Mouse (Mus musculus) adrenal gland, postnatal 14 days (tissue): ENCODE results near the gene Wdr83os. TPM values are rescaled to one million over a fixed set of nuclear protein-coding genes. Genes with fewer than 3 reads are reported as not detected.
"Not testable (repeated sequence)": the region's sequence is repeated elsewhere in the genome, so short reads cannot be mapped to it uniquely, and the experiment has no call there.

Experiments used
- DNase-seq: peaks from one replicate; pipeline ENCODE4 v3.0.0; 2021; ENCODE audit warnings: mixed read lengths
- total RNA-seq: library from RNA; stranded (reverse); gene quantifications from 2 replicates; pipeline ENCODE4 v1.2.3, GENCODE M21; 2021

Wdr83os gene
- total RNA-seq, 1 experiment from 2014 or later = 70.3 TPM

DNA sequence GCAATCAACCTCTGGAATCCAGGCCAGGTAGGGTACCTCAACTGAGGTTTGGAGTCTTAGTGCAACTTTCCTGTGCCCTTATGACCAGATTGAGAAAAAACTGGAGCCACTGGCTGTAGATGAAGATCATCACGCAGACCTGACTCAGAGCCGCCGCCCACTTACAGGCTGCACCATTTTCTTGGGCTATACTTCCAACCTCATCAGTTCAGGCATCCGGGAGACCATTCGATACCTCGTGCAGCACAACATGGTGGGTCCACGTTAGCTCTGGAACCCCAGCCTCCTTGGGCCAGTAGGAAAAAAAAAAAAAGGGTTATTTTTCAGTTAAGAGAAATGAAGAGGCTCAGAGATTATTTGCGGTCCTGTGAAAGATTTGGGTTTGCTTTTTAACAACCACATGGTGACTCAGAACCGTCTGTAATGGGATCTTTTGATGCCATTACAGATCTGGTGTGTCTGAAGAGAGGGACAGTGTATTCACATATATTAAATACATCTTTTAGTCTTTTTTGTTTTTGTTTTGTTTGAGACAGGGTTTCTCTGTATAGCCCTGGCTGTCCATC is 8.1 kb upstream of the Wdr83os start:
- no peak for DNase-seq

GRCm38 (mm10) chr8:85073041-85073612 is 7.4 kb upstream of the Wdr83os start:
- DNase-seq = no peak

DNA sequence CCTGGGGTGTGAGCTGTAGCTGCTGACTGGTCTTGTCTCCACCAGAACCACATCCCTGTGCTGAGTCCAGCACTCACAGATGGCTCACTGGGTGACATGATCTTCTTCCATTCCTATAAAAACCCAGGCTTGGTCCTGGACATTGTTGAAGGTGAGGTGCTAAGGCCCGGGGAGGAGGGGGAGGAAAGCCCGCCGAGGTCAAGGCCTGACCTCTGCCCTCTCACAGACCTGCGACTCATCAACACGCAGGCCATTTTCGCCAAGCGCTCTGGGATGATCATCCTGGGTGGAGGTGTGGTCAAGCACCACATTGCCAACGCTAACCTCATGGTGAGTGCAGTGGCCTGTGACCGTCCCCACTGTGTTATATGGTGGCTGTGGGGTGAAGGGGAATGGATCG is 6.4 kb upstream of the Wdr83os start:
- no peak for DNase-seq

GRCm38 (mm10) chr8:85074617-85075016 is 5.9 kb upstream of the Wdr83os start:
- DNase-seq = no peak

GRCm38 (mm10) chr8:85076001-85076400 is 4.5 kb upstream of the Wdr83os start:
- DNase-seq = peak; percentile 67

DNA sequence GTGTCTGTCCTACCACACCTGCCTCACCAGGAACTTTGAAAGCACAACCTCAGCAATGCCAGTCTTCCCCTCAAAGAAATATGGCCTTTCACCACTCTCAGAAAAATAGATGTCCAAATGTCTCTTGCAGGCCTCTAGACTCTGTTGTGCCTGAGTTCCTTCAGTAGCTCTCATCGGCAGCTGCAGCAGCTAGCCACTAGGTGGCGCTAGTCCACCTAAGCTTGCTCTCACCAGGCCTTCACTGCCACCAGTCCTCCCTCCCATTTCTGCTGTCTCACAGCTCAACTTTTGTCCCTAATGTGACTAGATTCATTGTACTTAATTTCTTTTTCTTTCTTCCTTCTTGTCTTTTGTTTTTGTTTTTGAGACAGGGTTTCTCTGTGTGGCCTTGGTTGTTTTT is 3.5 kb upstream of the Wdr83os start:
- peak; percentile 87 for DNase-seq

DNA sequence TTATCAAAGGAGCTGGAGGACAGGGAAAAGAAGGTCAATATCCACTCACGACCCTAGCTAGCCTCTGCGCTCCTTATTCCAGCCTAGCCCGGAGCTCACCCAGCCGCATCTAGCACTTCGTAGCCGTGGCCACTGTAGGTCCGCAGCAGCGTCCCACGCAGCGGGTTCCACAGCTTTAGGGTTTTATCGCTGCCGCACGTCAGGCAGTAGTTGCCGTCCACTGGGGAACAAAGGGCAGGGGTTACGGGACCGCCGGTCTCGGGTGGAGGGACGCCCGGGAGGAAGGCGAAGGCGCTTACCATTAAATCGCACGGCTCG is 367 bp upstream of the Wdr83os start:
- peak; percentile 57 for DNase-seq

GRCm38 (mm10) chr8:85081216-85081555 is 646 bp downstream of the Wdr83os start, which contains the start of gene Wdr83:
TSS of gene Wdr83 (minus strand) at chr8:85081306.
- DNase-seq = peak; percentile 65

DNA sequence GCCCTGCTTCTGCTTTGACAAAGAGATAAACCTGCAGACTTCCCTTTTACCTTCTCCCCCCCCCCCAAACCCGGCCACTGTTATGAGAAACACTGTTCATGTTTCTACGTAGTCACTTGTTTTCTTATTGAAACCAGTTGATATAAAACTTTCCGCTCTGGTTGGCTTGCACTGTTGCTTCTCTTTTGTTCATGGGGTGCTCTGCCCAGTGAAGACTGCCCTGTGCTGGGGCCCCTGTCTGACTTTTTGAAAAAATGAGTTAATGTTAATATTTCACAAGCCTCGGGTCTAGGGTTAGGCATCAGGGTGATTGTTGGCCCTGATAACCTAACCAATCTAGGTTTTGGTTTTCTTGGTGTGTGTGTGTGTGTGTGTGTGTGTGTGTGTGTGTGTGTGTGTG is 1.6 kb downstream of the Wdr83os start:
- not testable (repeated sequence) for DNase-seq

DNA sequence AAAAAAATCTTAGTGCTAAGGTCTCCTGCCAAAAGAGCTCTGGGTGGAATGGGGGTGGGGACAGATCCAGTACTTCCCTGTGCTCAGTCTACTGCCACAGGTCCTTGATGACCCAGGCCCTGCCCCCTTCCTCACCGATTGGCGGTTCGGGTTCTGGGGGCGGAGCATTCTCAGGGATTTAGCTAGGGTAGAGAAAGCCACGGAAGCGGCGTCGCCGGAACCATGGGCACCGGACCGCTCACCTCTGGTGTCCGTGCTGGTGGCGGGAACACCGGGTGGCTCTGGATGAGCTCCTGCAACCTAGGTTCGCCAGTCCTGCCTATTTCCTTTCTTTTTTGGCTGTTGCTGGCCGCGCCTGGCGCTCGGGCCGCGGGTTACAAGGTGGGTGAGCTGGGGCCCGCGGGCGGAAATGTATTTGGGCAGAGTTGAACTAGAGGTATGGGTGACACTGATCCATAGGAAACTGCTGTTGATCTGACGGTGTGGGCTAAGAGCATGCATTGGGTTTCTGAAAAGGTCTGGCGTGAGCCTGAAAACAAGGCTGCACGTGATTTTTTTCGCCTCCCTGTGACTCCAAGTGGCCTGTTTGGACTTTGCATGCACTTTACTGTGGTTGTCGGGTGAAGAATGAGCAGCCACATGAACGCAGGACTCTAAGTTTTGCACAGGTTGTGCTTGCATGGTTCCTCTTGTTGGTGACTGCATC is 2.7 kb downstream of the Wdr83os start, which contains the start of gene Man2b1:
Gene Man2b1 (plus strand): TSS at position 163 of the 706 bp plus-strand sequence.
- peak; percentile 96 for DNase-seq

- no peak for DNase-seq
Measured at GRCm38 (mm10) chr8:85084633-85085032, 4.1 kb downstream of the Wdr83os start.

- DNase-seq = no peak
Measured at GRCm38 (mm10) chr8:85086238-85086637, 5.7 kb downstream of the Wdr83os start.

- no peak for DNase-seq
Measured at GRCm38 (mm10) chr8:85088771-85089170, 8.2 kb downstream of the Wdr83os start.

GRCm38 (mm10) chr8:85090856-85091255 is 10.3 kb downstream of the Wdr83os start:
- DNase-seq = no peak

DNA sequence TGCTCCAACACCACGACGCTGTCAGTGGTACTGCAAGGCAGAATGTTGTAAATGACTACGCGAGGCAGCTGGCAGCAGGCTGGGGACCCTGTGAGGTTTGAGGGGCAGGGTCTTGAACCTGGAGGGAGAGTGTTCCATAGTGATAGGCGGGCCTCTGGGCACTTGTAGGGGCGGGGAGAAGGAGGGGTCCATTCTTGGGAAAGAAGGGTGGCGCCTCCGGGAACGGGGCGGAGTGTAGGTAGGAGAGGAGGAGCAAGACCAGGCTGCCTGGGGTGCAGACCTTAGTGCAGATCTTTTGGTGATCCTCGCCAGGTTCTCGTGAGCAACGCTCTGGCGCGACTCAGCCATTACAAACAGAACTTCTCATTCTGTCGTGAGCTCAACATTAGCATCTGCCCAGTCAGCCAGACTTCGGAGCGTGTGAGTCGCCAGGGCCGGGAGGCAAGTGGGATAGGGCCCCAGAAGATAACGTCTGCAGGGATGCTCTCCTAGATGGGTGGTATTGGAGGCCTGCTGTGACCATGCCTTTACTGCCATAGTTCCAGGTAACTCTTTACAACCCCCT is 11.1 kb downstream of the Wdr83os start:
- no peak for DNase-seq

- no peak for DNase-seq
Measured at GRCm38 (mm10) chr8:85095051-85095450, 14.5 kb downstream of the Wdr83os start.

DNA sequence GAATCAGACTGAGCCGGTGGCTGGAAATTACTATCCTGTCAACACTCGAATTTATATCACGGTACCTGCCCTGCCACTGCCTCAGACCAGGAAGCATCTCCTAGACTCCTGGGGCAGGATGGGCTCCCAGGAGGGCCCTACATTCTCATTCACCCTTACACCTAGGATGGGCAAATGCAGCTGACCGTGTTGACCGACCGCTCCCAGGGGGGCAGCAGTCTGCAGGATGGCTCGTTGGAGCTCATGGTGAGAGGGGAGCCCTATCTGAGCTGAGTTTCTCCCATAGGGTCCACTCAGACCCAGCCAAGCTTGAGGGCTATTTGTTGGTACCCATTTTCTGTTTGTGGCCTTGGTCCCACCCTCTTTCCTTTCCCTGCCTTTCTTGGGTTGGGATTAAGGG is 15.0 kb downstream of the Wdr83os start:
- DNase-seq = no peak

DNA sequence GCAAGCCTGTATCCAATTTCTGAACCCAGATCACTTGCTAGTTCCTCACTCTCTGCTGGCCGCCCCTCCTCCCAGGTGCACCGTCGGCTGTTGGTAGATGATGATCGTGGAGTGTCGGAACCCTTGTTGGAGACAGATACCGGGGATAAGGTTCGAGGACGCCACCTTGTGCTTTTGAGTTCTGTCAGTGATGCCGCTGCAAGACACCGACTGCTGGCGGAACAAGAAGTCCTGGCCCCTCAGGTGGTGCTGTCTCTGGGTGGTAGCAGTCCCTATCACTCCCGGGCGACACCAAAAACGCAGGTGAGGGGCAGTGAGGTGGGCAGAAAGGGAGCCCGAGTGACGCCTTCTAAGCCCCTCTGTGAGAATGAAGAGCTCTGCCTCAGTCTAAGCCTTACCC is 15.7 kb downstream of the Wdr83os start:
- DNase-seq = no peak

- no peak for DNase-seq
Measured at GRCm38 (mm10) chr8:85096850-85097249, 16.3 kb downstream of the Wdr83os start.

GRCm38 (mm10) chr8:85100076-85100665 is 19.6 kb downstream of the Wdr83os start:
- DNase-seq = no peak

- no peak for DNase-seq
Measured at GRCm38 (mm10) chr8:85113241-85113640, 32.7 kb downstream of the Wdr83os start.

- DNase-seq = no peak
Measured at GRCm38 (mm10) chr8:85115501-85115900, 35.0 kb downstream of the Wdr83os start.

DNA sequence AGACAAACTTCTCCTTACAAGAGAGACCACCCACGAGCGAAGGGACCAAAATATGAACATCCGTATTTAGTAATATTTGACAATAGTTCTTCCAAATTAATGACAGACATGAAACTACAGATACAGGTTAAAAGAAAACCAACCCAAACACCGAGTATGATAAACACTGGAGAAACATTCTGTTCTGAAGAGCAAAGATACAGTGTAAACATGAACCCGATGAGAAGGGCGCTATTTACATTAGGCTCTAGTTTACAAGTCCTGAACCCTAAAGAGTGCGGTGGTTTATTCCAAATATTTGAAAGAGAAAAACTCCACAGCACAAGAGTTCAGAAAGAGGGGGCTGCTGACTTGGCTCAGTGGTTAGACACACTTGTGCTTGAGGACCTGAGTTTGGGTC is 36.4 kb downstream of the Wdr83os start:
- DNase-seq = no peak
